Mouse (Mus musculus): ENCODE data around the gene Smg1. TPM values are rescaled to one million over a fixed set of nuclear protein-coding genes. Genes with fewer than 3 reads are reported as not detected.

The Smg1 gene
- total and polyA plus RNA-seq, 2 experiments from 2014 or later = 14.2 to 57.4 TPM

DNA sequence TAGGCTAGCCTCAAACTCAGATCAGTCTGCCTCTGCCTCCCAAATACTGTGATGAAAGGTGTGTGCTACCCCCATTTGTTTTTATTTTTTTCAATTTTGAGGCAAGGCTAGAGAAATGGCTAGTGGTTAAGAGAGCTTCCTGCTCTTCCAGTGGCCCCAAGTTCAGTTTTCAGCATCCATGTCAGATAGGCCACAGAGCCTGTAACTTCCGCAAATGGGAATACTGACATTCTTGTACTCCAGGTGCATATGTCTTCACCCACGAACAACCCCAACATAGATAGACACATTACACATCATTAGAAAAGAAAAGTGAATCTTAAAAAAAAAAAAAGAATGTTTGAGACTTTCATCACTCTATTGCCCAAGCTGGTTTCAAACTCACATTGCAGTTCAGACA, 6.1 kb upstream of the Smg1 start:
- DNase-seq = no peak
- H3K4me1 ChIP-seq (ENCODE audit: insufficient read depth) = no peaks in the 10 kb centered on the region
- no peak overlapping the region for H3K4me2 ChIP-seq (ENCODE audit: low read depth)
- H3K4me3 ChIP-seq (ENCODE audit: low read depth, low read length) = no peak overlapping the region
- no peak overlapping the region for H3K9ac ChIP-seq
- no peaks in the 10 kb centered on the region for H3K27me3 ChIP-seq (ENCODE audit: insufficient read depth, low read length)
- no peak for TF ChIP-seq CTCF (IDR thresholded peaks at IDR 0.05; ENCODE audit: low read depth)
- H3K36me3 ChIP-seq (ENCODE audit: insufficient read depth) = no peaks in the 10 kb centered on the region
- no peaks in the 10 kb centered on the region for H3K9me3 ChIP-seq (ENCODE audit: low read length)
- H3K27ac ChIP-seq (ENCODE audit: low read depth, low read length) = no peak overlapping the region
- ATAC-seq = no peak
- 89% methylated on average over 2 of the region's 2 CpGs for WGBS

DNA sequence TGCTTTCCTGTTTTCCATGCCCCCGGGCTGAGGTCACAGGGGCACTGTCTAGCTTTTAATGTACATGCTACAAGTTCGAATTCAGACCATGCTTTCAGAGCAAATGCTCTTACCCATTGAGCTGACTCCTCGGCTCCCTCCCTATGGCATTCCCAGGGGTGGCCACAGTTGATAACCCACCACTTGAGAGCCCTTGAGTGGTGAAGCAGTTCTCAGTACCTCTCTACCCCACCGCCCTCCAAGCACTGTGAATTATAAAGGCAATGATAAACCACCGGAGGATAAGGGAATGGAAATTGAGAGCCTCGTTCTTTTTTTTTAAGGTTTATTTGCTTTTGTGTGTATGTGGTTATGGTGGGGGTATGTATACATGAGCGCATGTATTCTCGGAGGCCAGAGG, 4.6 kb upstream of the Smg1 start:
- Histone ChIP-seq H3K27ac (ENCODE audit: low read depth, low read length) (no peak overlapping the region), H3K9ac (no peak overlapping the region), H3K4me1 (ENCODE audit: insufficient read depth) (no peaks in the 10 kb centered on the region), H3K9me3 (ENCODE audit: low read length) (no peaks in the 10 kb centered on the region), H3K4me2 (ENCODE audit: low read depth) (no peak overlapping the region), H3K4me3 (ENCODE audit: low read depth, low read length) (no peak overlapping the region), H3K36me3 (ENCODE audit: insufficient read depth) (no peaks in the 10 kb centered on the region), H3K27me3 (ENCODE audit: insufficient read depth, low read length) (no peaks in the 10 kb centered on the region)
- no peak for ATAC-seq
- 87% methylated on average over 8 of the region's 8 CpGs for WGBS
- TF ChIP-seq CTCF (IDR thresholded peaks at IDR 0.05; ENCODE audit: low read depth) = no peak
- DNase-seq = no peak

DNA sequence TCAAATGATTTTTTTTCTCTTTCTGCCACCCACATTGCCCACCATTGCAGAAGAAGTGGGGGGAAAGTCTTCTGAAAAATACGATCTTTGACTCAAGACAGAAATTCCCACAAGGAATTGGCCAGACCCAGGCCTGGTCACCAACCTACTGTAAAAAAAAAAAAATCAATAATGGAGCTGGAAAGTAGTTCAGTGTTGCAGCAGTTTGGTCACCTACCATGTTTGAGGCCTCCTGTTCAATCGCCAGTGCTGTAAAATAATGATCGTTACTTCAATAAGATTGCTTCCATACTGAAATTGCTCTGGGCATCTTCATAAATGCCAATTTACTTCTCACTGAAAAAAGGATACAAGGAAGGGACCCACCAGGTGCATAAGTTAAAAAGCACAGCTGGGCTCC, 1.8 kb upstream of the Smg1 start:
- DNase-seq = no peak
- H3K4me1 ChIP-seq (ENCODE audit: insufficient read depth) = peaks cover 15% of the 10 kb centered on the region
- H3K27me3 ChIP-seq (ENCODE audit: insufficient read depth, low read length) = no peaks in the 10 kb centered on the region
- WGBS = 97% methylated on average over 3 of the region's 3 CpGs
- no peaks in the 10 kb centered on the region for H3K36me3 ChIP-seq (ENCODE audit: insufficient read depth)
- ATAC-seq = no peak
- H3K4me2 ChIP-seq (ENCODE audit: low read depth) = no peak overlapping the region
- no peak overlapping the region for H3K4me3 ChIP-seq (ENCODE audit: low read depth, low read length)
- H3K27ac ChIP-seq (ENCODE audit: low read depth, low read length) = no peak overlapping the region
- no peak overlapping the region for H3K9ac ChIP-seq
- no peak for TF ChIP-seq CTCF (IDR thresholded peaks at IDR 0.05; ENCODE audit: low read depth)
- H3K9me3 ChIP-seq (ENCODE audit: low read length) = no peaks in the 10 kb centered on the region

DNA sequence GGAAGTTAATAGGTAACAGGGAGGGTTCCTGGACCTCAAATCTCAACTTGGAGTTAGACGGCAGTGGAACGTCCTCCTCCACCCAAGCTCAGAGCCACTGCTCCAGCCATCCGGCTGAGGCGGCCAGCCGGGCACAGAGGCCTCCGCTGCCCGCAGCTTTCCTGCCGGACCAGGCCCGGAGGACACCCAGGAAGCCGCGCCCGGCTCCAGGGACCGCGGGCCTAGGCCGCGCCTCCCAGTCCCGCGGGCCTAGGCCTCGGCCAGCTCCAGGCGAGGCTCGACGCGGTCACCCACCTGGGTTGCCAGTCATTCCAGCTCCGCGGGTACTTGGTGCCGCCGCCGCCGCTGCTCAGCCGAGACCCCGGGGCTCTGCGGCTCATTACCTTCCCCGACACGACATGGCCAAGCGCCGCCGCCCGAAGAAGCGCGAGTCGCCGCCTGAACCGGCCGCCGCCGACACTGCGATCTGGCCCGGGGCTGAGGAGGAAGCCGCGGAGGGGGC, 508 bp downstream of the Smg1 start:
- peak overlapping the region; percentile 89 for H3K27ac ChIP-seq (ENCODE audit: low read depth, low read length)
- 4% methylated on average over 50 of the region's 50 CpGs for WGBS
- ATAC-seq (peak; percentile 40), DNase-seq (no peak)
- H3K9ac ChIP-seq = peak overlapping the region; percentile 82
- no peaks in the 10 kb centered on the region for H3K36me3 ChIP-seq (ENCODE audit: insufficient read depth)
- H3K4me1 ChIP-seq (ENCODE audit: insufficient read depth) = peaks cover 15% of the 10 kb centered on the region
- H3K4me3 ChIP-seq (ENCODE audit: low read depth, low read length) = peak overlapping the region; percentile 88
- H3K27me3 ChIP-seq (ENCODE audit: insufficient read depth, low read length) = no peaks in the 10 kb centered on the region
- H3K4me2 ChIP-seq (ENCODE audit: low read depth) = peak overlapping the region; percentile 80
- no peak for TF ChIP-seq CTCF (IDR thresholded peaks at IDR 0.05; ENCODE audit: low read depth)
- H3K9me3 ChIP-seq (ENCODE audit: low read length) = no peaks in the 10 kb centered on the region

DNA sequence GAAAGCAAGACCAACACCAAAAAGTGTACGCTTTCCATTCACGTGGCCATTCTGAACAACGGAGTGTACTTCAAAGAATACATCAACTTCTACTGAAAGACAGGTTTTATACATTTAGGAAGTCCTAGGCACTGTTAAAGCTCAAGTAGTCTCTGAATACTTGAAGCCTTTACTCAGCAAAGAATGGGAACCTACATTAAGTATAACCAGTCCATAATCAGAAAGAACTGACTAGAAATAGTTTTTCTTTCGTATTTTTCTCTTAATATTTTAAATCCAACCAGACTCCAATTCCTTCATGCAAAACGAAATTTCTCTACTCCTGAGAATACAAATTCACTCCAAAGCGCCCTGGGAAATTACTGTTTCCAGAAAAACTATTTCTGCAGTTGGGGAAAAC, 1.2 kb downstream of the Smg1 start:
- H3K27me3 ChIP-seq (ENCODE audit: insufficient read depth, low read length) = no peaks in the 10 kb centered on the region
- peak overlapping the region; percentile 80 for H3K4me2 ChIP-seq (ENCODE audit: low read depth)
- H3K27ac ChIP-seq (ENCODE audit: low read depth, low read length) = no peak overlapping the region
- H3K9me3 ChIP-seq (ENCODE audit: low read length) = no peaks in the 10 kb centered on the region
- peak overlapping the region; percentile 88 for H3K4me3 ChIP-seq (ENCODE audit: low read depth, low read length)
- DNase-seq (no peak), ATAC-seq (no peak)
- TF ChIP-seq CTCF (IDR thresholded peaks at IDR 0.05; ENCODE audit: low read depth) = no peak
- no peaks in the 10 kb centered on the region for H3K36me3 ChIP-seq (ENCODE audit: insufficient read depth)
- 21% methylated on average over 6 of the region's 6 CpGs for WGBS
- peaks cover 15% of the 10 kb centered on the region for H3K4me1 ChIP-seq (ENCODE audit: insufficient read depth)
- H3K9ac ChIP-seq = peak overlapping the region; percentile 82

DNA sequence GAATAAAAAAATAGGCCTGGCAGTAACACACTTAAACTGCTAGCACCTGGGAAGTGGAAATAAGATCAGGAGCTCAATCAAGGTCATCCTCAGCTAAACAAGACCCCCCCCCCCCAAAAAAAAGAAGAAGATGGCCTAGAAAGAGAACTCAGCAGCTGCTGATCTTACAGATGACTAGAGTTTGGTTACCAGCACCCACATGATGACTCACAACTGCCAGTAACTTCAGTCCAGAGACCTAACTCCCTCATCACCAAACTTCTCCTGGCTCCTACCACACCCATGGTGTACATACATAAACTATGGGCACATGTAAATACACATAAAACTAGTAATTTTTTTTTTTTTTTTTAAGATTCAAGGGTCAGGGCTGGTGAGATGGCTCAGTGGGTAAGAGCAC, 3.1 kb downstream of the Smg1 start:
- H3K4me1 ChIP-seq (ENCODE audit: insufficient read depth) = peaks cover 15% of the 10 kb centered on the region
- DNase-seq (no peak), ATAC-seq (no peak)
- no peak for TF ChIP-seq CTCF (IDR thresholded peaks at IDR 0.05; ENCODE audit: low read depth)
- H3K9me3 ChIP-seq (ENCODE audit: low read length) = no peaks in the 10 kb centered on the region
- no peaks in the 10 kb centered on the region for H3K27me3 ChIP-seq (ENCODE audit: insufficient read depth, low read length)
- no peak overlapping the region for H3K27ac ChIP-seq (ENCODE audit: low read depth, low read length)
- H3K36me3 ChIP-seq (ENCODE audit: insufficient read depth) = no peaks in the 10 kb centered on the region
- H3K9ac ChIP-seq = no peak overlapping the region
- no peak overlapping the region for H3K4me2 ChIP-seq (ENCODE audit: low read depth)
- H3K4me3 ChIP-seq (ENCODE audit: low read depth, low read length) = no peak overlapping the region

DNA sequence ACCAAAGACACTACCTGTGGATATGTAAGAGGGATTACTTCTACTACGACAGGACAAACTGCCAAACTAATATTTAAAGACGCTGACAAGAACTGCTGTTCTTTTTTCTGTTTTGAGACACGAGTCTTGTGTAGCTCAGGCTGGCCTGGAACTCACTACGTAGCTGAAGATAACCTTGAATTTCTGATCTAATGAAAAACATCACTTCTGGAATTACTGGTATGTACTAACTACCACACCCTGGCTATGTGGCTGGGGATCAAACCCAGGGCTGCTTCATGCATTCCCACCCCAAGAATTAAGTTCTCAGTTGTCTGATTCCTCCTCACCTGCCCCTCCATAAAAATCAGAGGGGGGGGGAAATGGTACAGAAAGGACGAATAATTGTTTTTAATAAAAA, 3.5 kb downstream of the Smg1 start:
- WGBS = 91% methylated on average over 5 of the region's 5 CpGs
- Histone ChIP-seq H3K9ac (no peak overlapping the region), H3K4me1 (ENCODE audit: insufficient read depth) (peaks cover 15% of the 10 kb centered on the region), H3K4me2 (ENCODE audit: low read depth) (no peak overlapping the region), H3K36me3 (ENCODE audit: insufficient read depth) (no peaks in the 10 kb centered on the region), H3K27ac (ENCODE audit: low read depth, low read length) (no peak overlapping the region), H3K27me3 (ENCODE audit: insufficient read depth, low read length) (no peaks in the 10 kb centered on the region), H3K9me3 (ENCODE audit: low read length) (no peaks in the 10 kb centered on the region), H3K4me3 (ENCODE audit: low read depth, low read length) (no peak overlapping the region)
- DNase-seq (no peak), ATAC-seq (no peak)
- TF ChIP-seq CTCF (IDR thresholded peaks at IDR 0.05; ENCODE audit: low read depth) = no peak

DNA sequence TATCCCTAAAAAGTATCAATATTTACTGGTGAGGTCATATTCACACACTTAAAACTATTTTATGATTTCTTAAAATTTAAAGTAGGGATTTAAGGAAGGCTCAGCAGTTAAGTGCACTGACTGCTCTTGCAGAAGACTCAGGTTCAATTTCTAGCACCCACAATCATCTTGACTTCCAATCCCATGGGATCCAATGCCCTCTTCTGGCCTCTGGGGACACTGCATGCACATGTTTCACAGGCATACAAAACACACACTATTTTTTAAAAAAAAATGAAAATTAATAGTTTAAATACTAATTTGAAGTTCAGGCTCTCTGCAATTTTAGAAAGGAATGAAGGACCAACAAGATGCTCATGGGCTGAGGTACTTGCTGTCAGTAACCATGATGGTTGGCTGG, 6.5 kb downstream of the Smg1 start:
- Histone ChIP-seq H3K9me3 (ENCODE audit: low read length) (no peaks in the 10 kb centered on the region), H3K27me3 (ENCODE audit: insufficient read depth, low read length) (no peaks in the 10 kb centered on the region), H3K27ac (ENCODE audit: low read depth, low read length) (no peak overlapping the region), H3K4me1 (ENCODE audit: insufficient read depth) (peaks cover 11% of the 10 kb centered on the region), H3K4me3 (ENCODE audit: low read depth, low read length) (no peak overlapping the region), H3K9ac (no peak overlapping the region), H3K36me3 (ENCODE audit: insufficient read depth) (no peaks in the 10 kb centered on the region), H3K4me2 (ENCODE audit: low read depth) (no peak overlapping the region)
- TF ChIP-seq CTCF (IDR thresholded peaks at IDR 0.05; ENCODE audit: low read depth) = no peak
- DNase-seq (no peak), ATAC-seq (no peak)
